Comparison of ENCODE assay signal across 8 mouse cellular contexts in genomic region chr17:34670235-34670634, GRCm38 (mm10). TPM values are rescaled to one million over a fixed set of nuclear protein-coding genes. Genes with fewer than 3 reads are reported as not detected.
DNase-seq lines count a peak whose midpoint lies in the region; ATAC-seq lines count a peak whose summit lies in the region.

Gene Tnxb (plus strand): TSS chr17:34670535.

- peak within 1 kb of the TSS; percentile 18; the same call in 1 of the 2 replicates for H3K9ac ChIP-seq in embryonic facial prominence, embryonic 11.5 days (replicated peaks; ENCODE audit: low read length)
- H3K9ac ChIP-seq in heart, embryonic 15.5 days: 0 out of 2 replicates have a peak within 1 kb of the TSS, but pooled peaks have one; percentile 14
- no peak within 1 kb of the TSS for H3K9ac ChIP-seq in liver, embryonic 15.5 days

- no peaks in the 10 kb centered on the region for H3K36me3 ChIP-seq in embryonic facial prominence, embryonic 11.5 days (replicated peaks; ENCODE audit: control insufficient read depth, insufficient read depth, low read depth, low read length)
- no peaks in the 10 kb centered on the region for H3K36me3 ChIP-seq in heart, embryonic 15.5 days
- H3K36me3 ChIP-seq in liver, embryonic 15.5 days (replicated peaks): no peaks in the 10 kb centered on the region

- DNase-seq in heart, adult 18-20 months: no peak
- DNase-seq in heart, adult 11 months: no peak
- DNase-seq in embryonic facial prominence, embryonic 11.5 days (ENCODE audit: low spot score): no peak
- DNase-seq in thymus, postnatal 36 days: no peak
- DNase-seq in Muller cell, postnatal 12 days (ENCODE audit: inconsistent ontology term): no peak
- no peak for DNase-seq in cerebellum, adult 18-20 months

- H3K27ac ChIP-seq in embryonic facial prominence, embryonic 11.5 days (replicated peaks; ENCODE audit: low read depth, low read length): no peak within 1 kb of the TSS
- H3K27ac ChIP-seq in heart, embryonic 15.5 days: no peak within 1 kb of the TSS
- H3K27ac ChIP-seq in liver, embryonic 15.5 days (replicated peaks): no peak within 1 kb of the TSS

- peaks cover 9% of the 10 kb centered on the region for H3K4me1 ChIP-seq in embryonic facial prominence, embryonic 11.5 days (ENCODE audit: control insufficient read depth, insufficient read depth, low read length)
- peaks cover 23% of the 10 kb centered on the region for H3K4me1 ChIP-seq in heart, embryonic 15.5 days (replicated peaks)
- H3K4me1 ChIP-seq in liver, embryonic 15.5 days (replicated peaks): peaks cover 5% of the 10 kb centered on the region; the same call in 1 of the 2 replicates

- 59% methylated on average over 7 of the region's 7 CpGs for WGBS in embryonic facial prominence, embryonic 11.5 days
- WGBS in heart, embryonic 15.5 days: 65% methylated on average over 7 of the region's 7 CpGs
- 55% methylated on average over 7 of the region's 7 CpGs for whole genome bisulfite sequencing in liver, embryonic 15.5 days (ENCODE audit: insufficient replicate concordance)

- H3K9me3 ChIP-seq in embryonic facial prominence, embryonic 11.5 days (replicated peaks; ENCODE audit: control insufficient read depth, low read length): no peaks in the 10 kb centered on the region
- H3K9me3 ChIP-seq in heart, embryonic 15.5 days (replicated peaks): no peaks in the 10 kb centered on the region
- no peaks in the 10 kb centered on the region for H3K9me3 ChIP-seq in liver, embryonic 15.5 days (replicated peaks)

- H3K4me3 ChIP-seq in embryonic facial prominence, embryonic 11.5 days (ENCODE audit: low read depth, low read length): peak within 1 kb of the TSS; percentile 29
- peak within 1 kb of the TSS; percentile 40 for H3K4me3 ChIP-seq in heart, embryonic 15.5 days
- no peak within 1 kb of the TSS for H3K4me3 ChIP-seq in liver, embryonic 15.5 days (replicated peaks)

- H3K27me3 ChIP-seq in embryonic facial prominence, embryonic 11.5 days (ENCODE audit: control insufficient read depth, insufficient read depth, low read length): peaks cover 42% of the 10 kb centered on the region
- peaks cover 62% of the 10 kb centered on the region for H3K27me3 ChIP-seq in heart, embryonic 15.5 days
- peaks cover 61% of the 10 kb centered on the region for H3K27me3 ChIP-seq in liver, embryonic 15.5 days

- H3K4me2 ChIP-seq in embryonic facial prominence, embryonic 11.5 days (ENCODE audit: low read depth, low read length): peak within 1 kb of the TSS; percentile 65
- H3K4me2 ChIP-seq in heart, embryonic 15.5 days: peak within 1 kb of the TSS; percentile 66
- peak within 1 kb of the TSS; percentile 25; the same call in 1 of the 2 replicates for H3K4me2 ChIP-seq in liver, embryonic 15.5 days

- no peak for ATAC-seq in embryonic facial prominence, embryonic 11.5 days (replicated peaks; ENCODE audit: insufficient number of reproducible peaks, low FRiP score, low TSS enrichment, low read depth)
- no peak for ATAC-seq in heart, embryonic 15.5 days (replicated peaks; ENCODE audit: insufficient number of reproducible peaks, insufficient read depth, low FRiP score, low read depth)
- no peak for ATAC-seq in liver, embryonic 15.5 days (ENCODE audit: insufficient read depth)

RNA-seq across cellular contexts. Expression of gene Tnxb, which starts in this region (rescaled TPM):
- total RNA-seq in heart, adult 18-20 months (2021): 10 to 100 TPM; 22.9 to 26.5 TPM
- polyA plus RNA-seq in embryonic facial prominence, embryonic 11.5 days (2014; fragmentation: Nextera tagmentation; extraction: Ambion mirVana): not detected in 2 replicates
- polyA plus RNA-seq in heart, embryonic 15.5 days (2015; fragmentation: Nextera tagmentation; extraction: Ambion mirVana): 2.3 and 3.2 TPM in 2 replicates
- 0.17 and 0.20 TPM in 2 replicates for polyA plus RNA-seq in liver, embryonic 15.5 days (2015; fragmentation: Nextera tagmentation; extraction: Ambion mirVana)
